Mouse (Mus musculus): Measurements from ENCODE around the gene Atcay.

GRCm38 (mm10) chr10:81244595-81244994 is 14.0 kb upstream of the Atcay start:
- TF ChIP-seq POLR2A (IDR thresholded peaks at IDR 0.05; ENCODE audit: low read depth, low read length) (no peak), CTCF (IDR thresholded peaks at IDR 0.05; ENCODE audit: extremely low read depth, insufficient read length, insufficient replicate concordance, low read depth, low read length) (peak; percentile 87; the same call in 1 of the 2 replicates)

All from small intestine, adult 2 months (tissue).